Mouse (Mus musculus) myocyte (in vitro differentiated cells): Measurements from ENCODE around the gene Il20rb.

Experiments used
- CEBPB ChIP-seq: IDR thresholded peaks from 2 replicates; pipeline ENCODE4 v1.6.1; 2011; ENCODE audit warnings: mild to moderate bottlenecking, moderate library complexity; ENCODE audit not compliant: poor library complexity, insufficient read depth, severe bottlenecking
- E2F4 ChIP-seq: IDR thresholded peaks from one replicate; pipeline ENCODE4 v1.6.1; 2011; ENCODE audit warnings: mild to moderate bottlenecking, control low read depth, moderate library complexity; ENCODE audit not compliant: insufficient read depth
- MAX ChIP-seq: IDR thresholded peaks from one replicate; pipeline ENCODE4 v1.6.1; 2011; ENCODE audit warnings: low read depth, mild to moderate bottlenecking, control low read depth
- MYOD1 ChIP-seq, 3 experiments: IDR thresholded peaks; one replicate each; pipeline ENCODE4 v1.6.1; 2011; ENCODE audit warnings: control low read depth in 2 of 3, low read depth in 2 of 3, mild to moderate bottlenecking in 2 of 3, moderate library complexity in 1 of 3; ENCODE audit not compliant: insufficient read length in 2 of 3, control insufficient read depth in 1 of 3
- MYOG ChIP-seq, 3 experiments: IDR thresholded peaks; one replicate each; pipeline ENCODE4 v1.6.1; 2011; ENCODE audit warnings: control low read depth in 2 of 3, low read depth in 2 of 3, mild to moderate bottlenecking in 2 of 3; ENCODE audit not compliant: insufficient read length in 2 of 3, control insufficient read depth in 1 of 3, insufficient read depth in 1 of 3
- POLR2A ChIP-seq: IDR thresholded peaks from one replicate; pipeline ENCODE4 v1.6.1; 2011; ENCODE audit warnings: low read depth, mild to moderate bottlenecking, control low read depth, moderate library complexity; ENCODE audit not compliant: insufficient read length
- POLR2AphosphoS2 ChIP-seq: IDR thresholded peaks from one replicate; pipeline ENCODE4 v1.6.1; 2011; ENCODE audit warnings: low read depth, control low read depth; ENCODE audit not compliant: insufficient read length
- TCF12 ChIP-seq: IDR thresholded peaks from one replicate; pipeline ENCODE4 v1.6.1; 2011; ENCODE audit warnings: mild to moderate bottlenecking, control low read depth; ENCODE audit not compliant: poor library complexity, insufficient read depth, severe bottlenecking

- TF ChIP-seq POLR2A (no peak), MYOD1 (IDR thresholded peaks at IDR 0.05; ENCODE audit: control insufficient read depth in 1 of 3, insufficient read length in 2 of 3, low read depth in 2 of 3) (no peak), TCF12 (no peak), CEBPB (no peak), MAX (no peak), MYOG (IDR thresholded peaks at IDR 0.05; ENCODE audit: control insufficient read depth in 1 of 3, insufficient read depth in 1 of 3, insufficient read length in 2 of 3, low read depth in 2 of 3) (no peak), E2F4 (no peak), POLR2AphosphoS2 (no peak)
These were observed at the start of gene Il20rb for GRCm38 (mm10) chr9:100486431-100486830.
